Mouse (Mus musculus) hindbrain, postnatal 0 days (tissue): ENCODE measurements at regions not wholly inside any gene's neighbourhood (a gene's known extent, or its start where the extent isn't known, plus 50 kb on each side); places are given as distances from the start of the nearest gene placed in this dataset.

Source experiments
- ATAC-seq: fragments of 200-750 bp; cut with Nextera tagmentation; 2 replicates; pipeline ENCODE4 v1.8.0; 2017; ENCODE audit warnings: mild to moderate bottlenecking, moderate TSS enrichment, moderate library complexity
- DNase-seq: peaks from one replicate; pipeline ENCODE4 v3.0.0-alpha.2; 2015; ENCODE audit warnings: low spot score
- H3K27ac ChIP-seq: fragments of 300-500 bp; sonication (generic); 2 replicates; pipeline ENCODE4 v1.5.1; 2014; ENCODE audit warnings: mild to moderate bottlenecking
- H3K27me3 ChIP-seq: fragments of 300-500 bp; sonication (generic); 2 replicates; pipeline ENCODE4 v1.6.1; 2014; ENCODE audit warnings: low read length, mixed read lengths; ENCODE audit not compliant: insufficient read depth
- H3K36me3 ChIP-seq: fragments of 300-500 bp; sonication (generic); 2 replicates; pipeline ENCODE4 v1.6.1; 2014; ENCODE audit warnings: low read length, mixed read lengths; ENCODE audit not compliant: insufficient read depth
- H3K4me1 ChIP-seq: fragments of 300-500 bp; sonication (generic); 2 replicates; pipeline ENCODE4 v1.6.1; 2014; ENCODE audit warnings: antibody characterized with exemption, low read length, mixed read lengths; ENCODE audit not compliant: insufficient read depth
- H3K4me2 ChIP-seq: fragments of 300-500 bp; sonication (generic); 2 replicates; pipeline ENCODE4 v1.6.1; 2014; ENCODE audit warnings: low read depth, mild to moderate bottlenecking, low read length, moderate library complexity, mixed read lengths
- H3K4me3 ChIP-seq: fragments of 300-500 bp; sonication (generic); 2 replicates; pipeline ENCODE4 v1.5.1; 2014; ENCODE audit warnings: low read length
- H3K9ac ChIP-seq: fragments of 300-500 bp; sonication (generic); replicated peaks from 2 replicates; pipeline ENCODE4 v1.6.1; 2014; ENCODE audit warnings: mild to moderate bottlenecking, low read length, moderate library complexity, mixed read lengths
- H3K9me3 ChIP-seq: fragments of 300-500 bp; sonication (generic); 2 replicates; pipeline ENCODE4 v1.6.1; 2016; ENCODE audit warnings: low read length, mixed read lengths
- CTCF ChIP-seq: IDR thresholded peaks from 2 replicates; pipeline ENCODE4 v1.5.1; 2016; ENCODE audit warnings: antibody characterized with exemption, control low read depth, low read depth
- WGBS: fragments of 180-500 bp; shearing (Covaris S2); extraction: QIAGEN DNeasy Blood & Tissue Kit; methylation state at CpG from one replicate; pipeline ENCODE4 v1.1.7; 2014; 5-methylcytosine and 5-hydroxymethylcytosine counted together

DNA sequence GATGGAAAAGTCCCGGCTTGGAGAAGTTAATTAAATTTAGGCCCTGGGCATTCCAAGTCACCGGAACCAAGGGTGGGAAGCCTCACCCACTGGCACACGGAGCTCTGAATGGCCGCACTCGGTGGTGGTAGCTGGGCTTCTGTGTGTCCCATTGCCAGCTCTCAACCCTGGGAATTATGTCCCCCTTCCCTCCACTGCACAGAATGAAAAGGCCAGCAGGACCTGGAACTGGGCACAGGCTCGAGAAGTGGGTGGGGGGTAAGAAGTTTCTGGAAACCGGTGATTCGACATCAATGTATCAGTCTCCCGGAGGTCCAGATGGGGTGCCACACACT lies 149.1 kb upstream of the Tut7 start:
- Histone ChIP-seq H3K27me3 (no peaks in the 10 kb centered on the region), H3K4me1 (peaks cover 4% of the 10 kb centered on the region; the same call in 1 of the 2 replicates), H3K9ac (no peak overlapping the region), H3K4me3 (no peak overlapping the region), H3K9me3 (no peaks in the 10 kb centered on the region), H3K4me2 (peak overlapping the region; percentile 29), H3K27ac (no peak overlapping the region), H3K36me3 (no peaks in the 10 kb centered on the region)
- no peak for TF ChIP-seq CTCF
- WGBS, result 24% methylated on average over 9 of the region's 9 CpGs
- DNase-seq, result no peak
- peak; percentile 61; the same call in 1 of the 2 replicates for ATAC-seq

DNA sequence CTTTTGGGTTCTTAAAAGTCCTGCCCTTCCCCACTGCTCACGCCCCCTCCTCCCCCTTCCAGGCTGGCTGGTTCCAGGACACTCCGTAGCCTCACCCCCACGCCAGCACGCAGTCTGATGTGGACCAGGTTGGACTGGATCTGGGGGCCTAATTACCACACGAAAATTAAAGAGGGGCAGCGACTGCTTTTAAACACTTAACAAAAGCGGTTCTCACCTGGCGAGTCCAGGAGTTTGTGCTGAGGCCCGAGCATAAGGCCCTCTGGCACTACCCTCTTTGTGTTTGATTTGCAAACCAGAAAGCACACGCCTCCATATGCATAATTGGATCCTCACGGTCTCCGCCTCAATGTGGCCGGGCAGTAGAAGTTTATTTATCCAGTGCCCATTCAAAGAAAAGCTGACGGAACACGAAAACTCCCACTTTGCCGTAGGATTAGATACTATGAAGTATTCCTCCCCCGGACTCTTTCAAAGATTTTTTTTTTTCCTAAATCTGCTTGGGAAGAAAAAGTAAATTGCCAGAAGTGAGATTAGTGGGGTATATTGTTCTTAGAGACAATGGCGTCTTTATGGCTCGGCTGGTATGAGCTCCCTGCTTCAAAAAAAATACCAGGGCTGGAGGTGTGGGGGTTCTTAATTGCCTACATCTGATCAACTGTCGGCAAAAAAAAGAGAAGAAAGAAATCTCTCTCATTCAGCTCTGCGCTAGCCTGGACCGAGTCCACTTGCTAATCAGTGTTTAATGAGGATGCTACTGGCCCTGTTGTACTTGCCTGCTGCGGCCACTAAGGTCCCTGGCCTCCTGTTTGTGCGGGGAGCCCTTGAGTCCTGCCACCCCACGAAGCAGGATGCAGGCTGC lies 148.5 kb upstream of the Tut7 start:
- H3K4me1 ChIP-seq, result peaks cover under 1% of the 10 kb centered on the region; the same call in 1 of the 2 replicates
- no peak overlapping the region for H3K27ac ChIP-seq
- no peaks in the 10 kb centered on the region for H3K36me3 ChIP-seq
- DNase-seq, result peak; percentile 64
- no peaks in the 10 kb centered on the region for H3K27me3 ChIP-seq
- peak; percentile 69; the same call in 1 of the 2 replicates for ATAC-seq
- no peaks in the 10 kb centered on the region for H3K9me3 ChIP-seq
- WGBS, result 7% methylated on average over 25 of the region's 25 CpGs
- H3K4me2 ChIP-seq, result peak overlapping the region; percentile 29
- no peak overlapping the region for H3K9ac ChIP-seq
- TF ChIP-seq CTCF, result peak; percentile 39
- H3K4me3 ChIP-seq, result no peak overlapping the region

DNA sequence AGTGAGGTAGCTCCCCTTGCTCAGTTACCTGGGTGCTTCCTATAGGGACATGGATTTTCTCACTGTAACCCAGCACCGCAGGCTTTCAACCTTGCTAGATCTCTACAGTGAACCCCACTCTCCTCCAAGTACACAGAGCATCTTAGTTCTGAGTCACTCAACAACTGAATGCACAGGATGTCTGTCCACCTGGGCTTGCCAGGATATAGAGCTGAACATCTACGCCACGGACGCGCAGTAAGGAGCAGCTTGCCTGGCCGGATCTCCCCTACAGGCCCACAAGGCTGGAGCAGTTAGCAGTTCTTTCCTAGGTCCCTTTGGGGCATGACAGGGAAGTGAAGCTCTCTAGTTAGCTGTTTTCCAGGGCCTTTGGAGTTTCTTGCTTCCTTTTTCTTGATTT lies 147.5 kb upstream of the Tut7 start:
- H3K9ac ChIP-seq, result no peak overlapping the region
- H3K4me2 ChIP-seq, result no peak overlapping the region

DNA sequence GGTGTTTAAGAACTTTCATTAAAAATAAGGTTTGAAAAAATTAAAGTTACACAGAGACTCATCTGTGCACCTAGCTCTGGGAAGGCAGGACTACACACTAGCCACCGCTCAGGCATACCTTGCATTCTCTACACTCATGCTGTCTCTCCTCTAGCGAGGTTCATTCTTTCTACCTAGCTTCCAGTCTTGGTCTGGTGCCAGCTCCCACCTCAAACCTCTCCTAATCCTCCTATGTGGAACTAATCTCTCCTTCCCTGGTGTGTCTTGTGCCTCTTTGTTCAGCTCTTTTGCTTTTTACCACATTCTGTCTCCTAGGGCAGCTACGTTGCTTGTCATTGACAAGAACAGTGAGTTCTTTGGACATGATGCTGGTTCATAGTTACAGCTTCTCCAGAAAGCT lies 146.5 kb upstream of the Tut7 start:
- no peak overlapping the region for H3K4me2 ChIP-seq
- H3K36me3 ChIP-seq, result no peaks in the 10 kb centered on the region
- no peaks in the 10 kb centered on the region for H3K27me3 ChIP-seq
- WGBS, result 50% methylated on average over 3 of the region's 3 CpGs
- H3K27ac ChIP-seq, result no peak overlapping the region
- ATAC-seq, result no peak
- H3K9ac ChIP-seq, result no peak overlapping the region
- H3K4me3 ChIP-seq, result no peak overlapping the region
- no peak for DNase-seq
- no peaks in the 10 kb centered on the region for H3K4me1 ChIP-seq
- no peaks in the 10 kb centered on the region for H3K9me3 ChIP-seq
- TF ChIP-seq CTCF, result no peak

More for the DNA sequence above, 147.5 kb upstream of the Tut7 start:
- WGBS, result 51% methylated on average over 6 of the region's 6 CpGs
- no peak overlapping the region for H3K4me3 ChIP-seq
- ATAC-seq (no peak), DNase-seq (no peak)
- no peaks in the 10 kb centered on the region for H3K4me1 ChIP-seq
- no peaks in the 10 kb centered on the region for H3K36me3 ChIP-seq
- H3K27ac ChIP-seq, result no peak overlapping the region
- no peaks in the 10 kb centered on the region for H3K9me3 ChIP-seq
- H3K27me3 ChIP-seq, result no peaks in the 10 kb centered on the region
- TF ChIP-seq CTCF, result no peak

DNA sequence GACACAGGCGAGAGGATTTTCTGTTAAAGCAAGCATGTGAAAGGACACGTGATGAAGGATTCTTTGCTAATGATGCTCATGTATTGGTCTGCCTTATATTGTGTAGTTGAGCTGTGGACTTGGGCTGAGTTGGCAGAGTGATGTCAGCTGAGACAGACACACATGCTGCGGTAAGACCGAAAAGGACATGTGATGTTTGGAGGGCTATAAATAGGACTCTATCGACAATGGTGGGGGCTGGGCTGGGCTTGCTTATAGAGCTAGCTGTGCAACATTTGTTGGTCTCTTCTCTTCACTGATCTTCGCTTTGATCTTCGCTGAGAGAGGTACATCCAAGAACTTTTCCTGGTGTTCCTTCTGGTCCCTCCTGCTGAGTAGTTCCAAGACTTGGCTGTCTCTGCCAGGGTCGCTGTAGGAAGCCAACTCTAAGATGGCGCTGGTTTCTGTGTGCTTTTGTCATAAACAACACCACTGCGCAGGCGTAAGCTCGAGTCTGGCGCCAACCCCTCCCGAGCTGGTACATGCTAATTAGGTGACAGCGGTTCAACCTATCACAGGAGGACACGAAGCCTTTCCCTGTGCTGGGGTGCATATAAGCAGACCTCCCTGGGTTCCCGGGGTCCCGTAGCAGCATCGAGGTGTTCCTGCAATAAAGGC lies 145.8 kb upstream of the Tut7 start:
- Histone ChIP-seq H3K4me1 (no peaks in the 10 kb centered on the region), H3K9ac (no peak overlapping the region)
- WGBS, result 73% methylated on average over 19 of the region's 19 CpGs

DNA sequence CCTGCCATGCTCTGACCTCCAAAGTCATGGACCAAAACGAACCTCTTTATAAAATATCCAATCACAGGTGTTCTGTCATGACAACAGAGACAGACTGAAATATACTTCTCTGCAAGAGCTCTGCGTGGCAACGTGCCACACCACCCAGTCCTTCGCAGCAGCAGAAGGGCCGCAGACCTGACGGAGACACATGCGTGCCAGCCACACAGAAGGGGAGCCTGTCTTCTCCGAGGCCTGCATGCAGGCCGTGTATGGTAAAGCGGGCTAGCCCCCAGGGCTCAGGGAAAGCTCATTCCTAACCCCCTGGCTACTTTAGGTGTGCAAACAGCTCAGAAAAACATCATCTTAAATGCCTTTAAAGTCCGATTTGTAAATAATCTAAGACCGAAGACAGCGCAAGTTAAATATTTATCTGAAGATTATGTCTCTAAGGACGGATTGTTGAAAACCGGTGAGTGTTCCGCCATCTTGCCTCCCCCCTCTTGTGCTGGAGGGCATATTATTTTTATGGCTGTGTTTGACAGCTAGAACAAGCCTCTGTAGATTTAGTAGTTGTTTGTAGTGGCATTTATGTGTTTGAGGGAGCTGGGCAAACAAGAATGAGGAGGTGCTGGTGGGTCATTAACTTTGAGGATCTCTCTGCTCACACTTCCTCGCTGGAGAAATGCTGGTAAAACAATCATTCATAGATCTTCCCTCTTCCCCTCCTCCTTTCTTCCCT lies 143.7 kb upstream of the Tut7 start:
- Histone ChIP-seq H3K9ac (no peak overlapping the region), H3K9me3 (no peaks in the 10 kb centered on the region), H3K27ac (no peak overlapping the region), H3K4me1 (no peaks in the 10 kb centered on the region), H3K36me3 (no peaks in the 10 kb centered on the region), H3K4me2 (no peak overlapping the region), H3K27me3 (no peaks in the 10 kb centered on the region), H3K4me3 (no peak overlapping the region)
- 75% methylated on average over 17 of the region's 17 CpGs for WGBS
- DNase-seq (no peak), ATAC-seq (no peak)
- no peak for TF ChIP-seq CTCF

More for the DNA sequence above, 145.8 kb upstream of the Tut7 start:
- no peak for TF ChIP-seq CTCF
- no peak overlapping the region for H3K4me3 ChIP-seq
- peak; percentile 70 for DNase-seq
- H3K27me3 ChIP-seq, result no peaks in the 10 kb centered on the region
- H3K27ac ChIP-seq, result no peak overlapping the region
- no peaks in the 10 kb centered on the region for H3K9me3 ChIP-seq
- no peaks in the 10 kb centered on the region for H3K36me3 ChIP-seq
- ATAC-seq, result peak; percentile 66; the same call in 1 of the 2 replicates
- no peak overlapping the region for H3K4me2 ChIP-seq
